ENCODE assay signal across 36 mouse cellular contexts in the genomic region with DNA sequence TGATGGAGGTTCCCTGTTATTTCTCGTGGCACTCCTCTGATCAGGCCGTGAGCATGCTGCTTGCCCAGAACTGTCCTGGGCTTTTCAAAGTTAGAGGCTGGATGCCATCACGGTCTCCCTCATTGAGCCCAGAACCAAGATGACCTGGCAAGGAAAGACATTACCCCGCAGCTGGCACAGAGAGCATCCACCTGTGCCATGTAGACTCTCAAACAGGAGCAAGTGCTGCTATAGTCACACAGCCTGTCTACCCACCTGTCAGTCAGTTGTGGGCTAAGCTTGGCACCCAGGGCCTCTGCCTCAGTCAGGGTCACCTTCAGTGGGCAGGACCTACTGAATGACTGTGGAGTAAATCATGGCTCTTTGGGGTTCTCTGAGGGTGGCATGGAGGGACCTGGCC. TPM values are rescaled to one million over a fixed set of nuclear protein-coding genes. Genes with fewer than 3 reads are reported as not detected.
"Had no signal": no experiment of that assay in that cellular context is flagged by ENCODE, and none has a peak within 500 bp of the region (broad histone marks: within the 10 kb centered on the region; RNA-seq: fewer than 3 reads in every experiment).

No protein-coding gene starts in this region.

- DNase-seq: heart, adult 11 months; heart, adult 2 months; heart, postnatal 14 days; heart, postnatal 36 days; kidney, adult 11 months; kidney, adult 2 months; kidney, adult 9 months; kidney, postnatal 14 days; kidney, postnatal 36 days; liver; liver, embryonic 13.5 days had no signal

- H3K27ac ChIP-seq: heart, adult 2 months; heart, embryonic 13.5 days; heart, embryonic 15.5 days; hindbrain, embryonic 13.5 days; hindbrain, embryonic 15.5 days; hindbrain, postnatal 0 days; kidney, embryonic 15.5 days; kidney, postnatal 0 days; left cerebral cortex, adult 2 months; limb, embryonic 10.5 days; limb, embryonic 12.5 days; liver, embryonic 13.5 days; liver, embryonic 15.5 days had no signal

- H3K36me3 ChIP-seq: heart, embryonic 13.5 days; heart, embryonic 15.5 days; hindbrain, embryonic 13.5 days; hindbrain, embryonic 15.5 days; kidney, embryonic 15.5 days; limb, embryonic 10.5 days; limb, embryonic 12.5 days; liver, embryonic 13.5 days; liver, embryonic 15.5 days had no signal

- H3K9me3 ChIP-seq: heart, embryonic 13.5 days; heart, embryonic 15.5 days; hindbrain, embryonic 13.5 days; hindbrain, embryonic 15.5 days; kidney, embryonic 15.5 days; limb, embryonic 10.5 days; limb, embryonic 12.5 days; liver, embryonic 13.5 days; liver, embryonic 15.5 days had no signal

- H3K27me3 ChIP-seq: hindbrain, embryonic 13.5 days; hindbrain, embryonic 15.5 days; kidney, embryonic 15.5 days; limb, embryonic 12.5 days; liver, embryonic 13.5 days; liver, embryonic 15.5 days had no signal

- H3K4me3 ChIP-seq: heart, adult 2 months; heart, embryonic 13.5 days; heart, embryonic 15.5 days; hindbrain, embryonic 13.5 days; hindbrain, embryonic 15.5 days; kidney, embryonic 15.5 days; left cerebral cortex, adult 2 months; limb, embryonic 10.5 days; limb, embryonic 12.5 days; liver, embryonic 13.5 days; liver, embryonic 15.5 days had no signal

- H3K4me1 ChIP-seq: heart, embryonic 13.5 days; heart, embryonic 15.5 days; hindbrain, embryonic 13.5 days; hindbrain, embryonic 15.5 days; kidney, embryonic 15.5 days; limb, embryonic 12.5 days; liver, embryonic 13.5 days; liver, embryonic 15.5 days had no signal

RNA-seq across cellular contexts. Expression of a gene that starts 6.6 kb away (rescaled TPM):
- total RNA-seq: heart, adult 2 months; heart, postnatal 14 days; heart, postnatal 36 days; hindbrain, postnatal 0 days; layer of hippocampus, adult 18-20 months; layer of hippocampus, adult 8-10 months; layer of hippocampus, postnatal 10 days; layer of hippocampus, postnatal 25 days; left cerebral cortex, adult 2 months; left cerebral cortex, postnatal 14 days; left cerebral cortex, postnatal 36 days had no signal
- polyA plus RNA-seq: heart, adult 2 months; heart, embryonic 11.5 days; heart, embryonic 13.5 days; heart, postnatal 0 days; hindbrain, embryonic 11.5 days; hindbrain, embryonic 13.5 days; hindbrain, embryonic 15.5 days; hindbrain, postnatal 0 days; intestine, embryonic 14.5 days; intestine, embryonic 16.5 days; kidney, adult 2 months; kidney, embryonic 15.5 days; kidney, postnatal 0 days; large intestine, adult 2 months; limb, embryonic 10.5 days; limb, embryonic 12.5 days; limb, embryonic 14.5 days; liver, embryonic 11.5 days; liver, embryonic 13.5 days; liver, embryonic 15.5 days had no signal
